Mouse (Mus musculus) G1E-ER4 (cell line): ENCODE results near the gene Actr8. TPM values are rescaled to one million over a fixed set of nuclear protein-coding genes. Genes with fewer than 3 reads are reported as not detected.

Experiments used
- GATA1 ChIP-seq: IDR thresholded peaks from one replicate; pipeline ENCODE4 v1.8.0; 2012; ENCODE audit warnings: low read length, inconsistent platforms
- polyA plus RNA-seq: library from polyadenylated mRNA; stranded (reverse); fragments of >175 nt; gene quantifications from 2 replicates; pipeline ENCODE4 v1.2.3, GENCODE M21; 2012

The Actr8 gene
- 45.5 and 74.9 TPM in 2 replicates for polyA plus RNA-seq

DNA sequence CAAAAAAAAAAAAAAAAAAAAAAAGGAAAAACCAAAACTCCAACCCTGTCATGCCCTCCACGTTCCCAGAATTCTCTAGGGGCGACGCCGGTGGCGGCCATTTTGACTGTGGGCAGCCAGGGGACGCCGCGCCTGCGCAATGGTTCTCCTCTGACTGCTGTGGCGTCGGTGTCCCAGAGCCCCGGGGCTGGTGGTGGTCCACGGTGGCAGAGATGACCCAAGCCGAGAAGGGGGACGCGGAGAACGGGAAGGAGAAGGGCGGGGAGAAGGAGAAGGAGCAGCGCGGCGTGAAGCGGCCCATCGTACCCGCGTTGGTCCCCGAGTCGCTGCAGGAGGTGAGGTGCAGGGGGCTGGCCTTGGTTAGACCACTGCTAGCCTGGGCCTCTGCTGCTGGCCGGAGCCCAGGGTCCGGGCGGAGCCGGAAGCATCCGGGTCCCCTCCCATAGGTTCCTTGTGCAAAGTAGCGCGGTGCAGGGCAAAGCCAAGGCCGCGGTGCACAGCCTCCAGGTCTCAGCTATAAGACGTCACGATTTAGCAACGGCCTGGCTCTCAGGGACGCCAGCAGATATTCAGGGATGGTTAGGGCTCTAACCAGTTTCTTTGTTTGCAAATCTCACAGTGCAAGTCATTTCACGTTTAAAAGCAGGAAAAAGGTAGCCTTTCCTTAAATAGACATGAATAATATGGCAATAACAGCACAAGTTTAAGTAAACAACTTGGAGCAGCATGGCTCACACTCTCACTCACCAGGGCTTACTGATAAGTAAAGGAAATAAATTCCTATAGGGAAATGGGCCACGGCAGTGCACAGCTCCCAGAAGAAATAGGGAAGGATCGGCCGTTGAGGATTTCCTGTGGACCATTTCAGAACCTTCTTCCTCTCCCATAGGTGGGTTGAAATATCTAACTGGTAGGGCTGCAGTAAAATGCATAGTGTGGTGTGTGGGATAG lies at the start of gene Actr8:
TSS of gene Actr8 (plus strand) at position 84 of the 951 bp plus-strand sequence.
- TF ChIP-seq GATA1, result no peak

DNA sequence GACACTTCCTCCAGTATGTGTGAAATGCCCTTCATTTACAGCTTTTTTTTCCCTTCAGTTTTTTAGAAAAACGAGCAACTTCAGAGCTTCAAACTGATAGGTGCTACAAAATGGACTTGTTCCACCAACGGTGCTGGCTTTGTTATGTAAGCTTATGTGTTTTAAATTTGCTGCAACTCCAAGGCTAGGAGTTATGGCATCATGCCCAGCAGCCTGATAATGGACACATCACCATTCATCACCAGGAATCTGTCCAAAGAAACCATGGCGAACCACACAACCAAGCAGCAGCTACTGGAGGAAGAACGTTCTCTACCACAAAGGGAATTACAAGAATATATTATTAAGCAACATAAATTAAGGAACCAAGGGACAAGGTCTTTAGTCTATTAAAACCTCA lies 49.2 kb upstream of the Actr8 start:
- no peak for TF ChIP-seq GATA1

DNA sequence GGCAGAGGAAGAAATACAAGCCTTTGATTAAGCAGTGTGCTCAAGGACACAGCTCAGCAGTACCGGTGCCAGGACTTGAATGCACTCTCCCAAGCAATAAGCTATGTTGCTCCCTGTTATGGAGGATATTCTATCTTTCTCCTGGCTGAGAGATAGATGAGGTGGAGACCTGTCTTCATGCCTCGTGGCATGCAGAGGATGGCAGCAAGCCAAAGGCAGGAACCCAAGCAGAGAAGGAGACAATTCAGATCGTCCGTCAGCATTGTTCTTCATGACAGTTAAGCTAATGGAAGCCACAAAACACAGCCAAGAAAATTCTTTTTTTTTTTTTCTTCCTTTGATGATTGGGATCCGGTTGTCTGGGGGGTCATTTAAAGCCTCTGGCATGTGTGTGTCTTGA lies 42.6 kb upstream of the Actr8 start:
- TF ChIP-seq GATA1, result no peak

GRCm38 (mm10) chr14:29937466-29937865 lies 40.7 kb upstream of the Actr8 start:
- TF ChIP-seq GATA1, result no peak

- no peak for TF ChIP-seq GATA1
Measured at GRCm38 (mm10) chr14:29939600-29940312, 38.4 kb upstream of the Actr8 start.

GRCm38 (mm10) chr14:29940313-29940812 lies 37.8 kb upstream of the Actr8 start:
- no peak for TF ChIP-seq GATA1

GRCm38 (mm10) chr14:29940877-29941276 lies 37.3 kb upstream of the Actr8 start:
- no peak for TF ChIP-seq GATA1

DNA sequence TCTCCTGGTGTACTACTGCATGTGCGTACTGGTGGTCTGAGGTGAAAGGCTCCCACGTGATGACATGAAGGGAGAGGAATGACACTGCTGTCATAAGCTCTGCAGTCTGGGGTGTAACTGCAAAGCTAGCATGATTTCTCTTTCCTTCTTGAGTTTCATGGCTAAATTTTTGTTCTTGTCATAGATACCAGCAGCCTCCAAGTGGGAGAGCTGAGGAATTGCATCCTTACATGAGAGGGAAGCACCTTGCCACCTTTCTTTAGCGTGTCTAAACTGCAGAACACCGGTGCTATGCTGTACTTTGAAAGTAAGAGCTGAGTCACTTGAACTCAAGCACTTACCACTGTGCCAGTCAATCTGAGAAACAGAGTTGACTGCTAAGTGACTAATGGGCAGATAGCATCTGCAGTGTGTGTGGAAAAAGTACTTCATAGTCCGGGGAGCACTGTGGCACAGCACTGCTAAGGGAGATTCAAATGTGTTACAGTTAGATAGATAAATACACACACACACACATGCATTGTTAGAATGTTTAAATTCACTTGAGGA lies 31.3 kb upstream of the Actr8 start:
- no peak for TF ChIP-seq GATA1

DNA sequence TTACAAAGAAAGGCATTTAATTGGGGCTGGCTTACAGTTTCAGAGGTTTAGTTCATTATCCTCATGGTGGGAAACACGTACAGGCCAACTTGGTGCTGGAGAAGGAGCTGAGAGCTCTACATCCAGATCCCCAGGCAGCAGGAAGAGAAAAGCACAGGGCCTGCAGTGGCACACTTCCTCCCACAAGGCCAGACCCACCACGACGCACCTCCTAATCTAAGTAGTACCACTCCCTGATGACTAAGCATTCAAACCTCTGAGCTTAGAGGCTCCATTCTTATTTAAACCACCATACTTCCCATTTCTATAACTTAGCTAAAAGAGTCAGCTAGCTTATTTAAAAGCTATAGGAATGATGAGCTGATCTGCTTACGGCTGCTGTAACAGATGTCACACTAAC lies 27.3 kb upstream of the Actr8 start:
- TF ChIP-seq GATA1, result no peak

GRCm38 (mm10) chr14:29957393-29957792 lies 20.7 kb upstream of the Actr8 start:
- no peak for TF ChIP-seq GATA1

GRCm38 (mm10) chr14:29967611-29968010 lies 10.5 kb upstream of the Actr8 start:
- TF ChIP-seq GATA1, result no peak

- TF ChIP-seq GATA1, result no peak
Measured at GRCm38 (mm10) chr14:29968075-29968821, 9.9 kb upstream of the Actr8 start, which contains the start of gene Selenok. Selenok (plus strand) TSS chr14:29968308.

GRCm38 (mm10) chr14:29971446-29971845 lies 6.7 kb upstream of the Actr8 start:
- TF ChIP-seq GATA1, result no peak

- no peak for TF ChIP-seq GATA1
Measured at GRCm38 (mm10) chr14:29971993-29972392, 6.1 kb upstream of the Actr8 start.

GRCm38 (mm10) chr14:29976927-29977326 lies 1.2 kb upstream of the Actr8 start:
- no peak for TF ChIP-seq GATA1
